Mouse (Mus musculus) MEL-GATA-1-ER (cell line): Measurements from ENCODE around the gene Acadsb.
A peak's percentile ranks its signal among the peaks of the same experiment; 100 is the strongest.
"Not testable (repeated sequence)": the region's sequence is repeated elsewhere in the genome, so short reads cannot be mapped to it uniquely, and the experiment has no call there.

Experiments used
- DNase-seq: peaks from one replicate; pipeline ENCODE4 v3.0.0-alpha.2; 2012; ENCODE audit warnings: low read depth; ENCODE audit errors: extremely low read depth

The Acadsb gene

DNA sequence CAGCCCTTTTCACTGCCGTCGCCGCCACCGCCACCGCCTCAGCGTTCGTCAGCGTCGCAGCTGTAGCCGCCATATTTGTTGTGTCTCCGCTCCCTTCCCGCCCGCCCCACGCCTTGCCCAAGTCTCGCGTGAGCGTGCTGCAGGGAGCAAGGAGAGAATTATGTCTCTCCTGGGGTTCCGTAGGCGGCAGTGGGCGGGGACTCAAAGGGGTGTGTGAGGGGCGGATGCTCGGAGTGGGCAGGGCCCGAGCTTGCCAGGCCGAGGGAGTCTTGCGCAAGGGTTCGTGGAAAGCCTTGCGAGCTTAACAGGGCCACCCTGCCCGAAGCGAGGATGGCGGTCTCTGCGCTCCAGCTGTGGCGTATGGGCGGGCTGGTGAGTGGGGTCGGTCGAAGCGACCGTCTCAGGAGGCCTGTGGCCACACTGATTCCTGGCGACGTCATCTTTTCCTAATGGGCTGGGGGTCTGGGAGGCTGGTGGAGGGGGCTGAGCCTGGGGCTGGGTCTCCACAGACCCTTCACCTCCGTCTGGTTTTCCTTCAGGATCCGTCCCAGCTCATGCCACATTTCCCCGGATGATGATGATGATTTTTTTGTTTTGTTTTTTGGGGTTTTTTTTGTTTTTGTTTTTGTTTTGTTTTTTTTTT lies at the start of gene Acadsb, which contains the start of gene Ikzf5:
TSS of gene Acadsb (plus strand) at position 186 of the 643 bp plus-strand sequence.
TSS of gene Ikzf5 (minus strand) at position 106 of the 643 bp plus-strand sequence.
- DNase-seq: peak; percentile 88

DNA sequence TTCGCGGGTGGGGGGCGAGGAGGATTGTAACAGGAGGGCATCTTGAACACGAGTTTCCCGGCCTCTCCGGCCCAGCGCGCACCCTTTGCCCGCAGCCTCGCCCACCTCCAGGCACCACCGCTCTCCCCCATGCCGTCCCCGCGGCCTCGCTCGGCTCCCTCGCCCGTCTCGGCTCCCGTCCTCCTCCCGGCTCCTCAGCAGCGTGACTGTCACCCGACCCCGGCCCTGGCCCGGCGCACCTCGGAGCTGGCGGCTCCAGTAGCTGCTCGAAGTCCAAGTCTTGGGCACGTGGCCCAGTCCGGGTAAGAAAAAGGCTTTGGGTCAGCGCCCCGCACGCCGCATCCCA lies 48.2 kb upstream of the Acadsb start:
- DNase-seq: no peak

DNA sequence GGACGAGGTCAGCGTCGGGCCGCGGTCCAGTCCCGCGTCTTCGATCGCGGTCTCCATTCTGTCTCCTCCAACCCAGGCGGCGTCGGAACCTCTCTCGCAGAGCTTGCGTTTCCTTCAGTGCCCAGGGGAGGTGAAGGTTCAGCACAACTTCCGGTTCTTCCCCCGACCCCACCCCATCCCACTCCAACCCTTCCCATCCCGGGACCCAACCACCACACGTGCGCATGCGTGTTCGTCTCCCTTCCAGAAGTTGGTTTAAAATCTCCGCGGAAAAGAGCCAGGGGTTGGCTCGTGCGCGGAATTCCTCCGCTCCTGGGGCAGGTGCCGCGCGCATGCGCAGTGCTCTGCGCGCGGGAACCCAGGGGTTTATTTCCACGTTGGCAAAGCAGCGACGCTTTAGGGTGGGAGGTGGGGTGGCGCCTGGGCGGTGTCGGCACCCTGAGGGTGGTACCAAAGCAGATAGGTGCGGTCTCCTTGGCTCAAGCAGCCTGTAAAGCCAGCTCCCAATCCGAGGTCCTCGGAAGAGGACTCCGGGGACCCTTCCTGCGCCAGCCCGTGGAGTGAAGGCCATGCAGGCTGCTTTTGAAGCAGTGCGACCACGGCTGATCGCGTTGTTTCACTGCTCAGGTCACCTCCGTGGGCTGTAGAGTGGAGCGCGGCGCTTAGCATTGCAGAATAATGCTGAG lies 47.6 kb upstream of the Acadsb start, which contains the start of gene 2310057M21Rik:
TSS of gene 2310057M21Rik (minus strand) at position 145 of the 686 bp plus-strand sequence.
- peak; percentile 95 for DNase-seq

DNA sequence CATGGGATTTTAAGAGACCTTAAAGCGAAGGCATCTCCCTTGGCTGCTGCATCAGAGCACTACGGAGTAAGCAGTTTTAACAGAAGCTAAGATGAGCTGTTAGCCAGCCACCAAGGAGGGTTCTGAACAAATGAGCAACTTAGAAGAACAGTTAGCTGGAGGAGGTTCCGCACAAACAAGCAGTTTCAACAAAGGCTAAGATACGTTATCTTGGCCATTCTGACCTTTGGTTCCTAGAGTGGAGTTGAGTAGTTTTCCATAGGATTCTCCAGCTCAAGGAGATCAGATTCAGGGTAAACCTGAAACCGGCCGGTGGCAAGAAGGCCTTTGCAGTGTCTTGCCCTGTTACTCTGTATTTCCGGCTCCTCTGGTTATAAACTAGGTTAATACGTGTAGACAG lies 46.3 kb upstream of the Acadsb start:
- DNase-seq: no peak

DNA sequence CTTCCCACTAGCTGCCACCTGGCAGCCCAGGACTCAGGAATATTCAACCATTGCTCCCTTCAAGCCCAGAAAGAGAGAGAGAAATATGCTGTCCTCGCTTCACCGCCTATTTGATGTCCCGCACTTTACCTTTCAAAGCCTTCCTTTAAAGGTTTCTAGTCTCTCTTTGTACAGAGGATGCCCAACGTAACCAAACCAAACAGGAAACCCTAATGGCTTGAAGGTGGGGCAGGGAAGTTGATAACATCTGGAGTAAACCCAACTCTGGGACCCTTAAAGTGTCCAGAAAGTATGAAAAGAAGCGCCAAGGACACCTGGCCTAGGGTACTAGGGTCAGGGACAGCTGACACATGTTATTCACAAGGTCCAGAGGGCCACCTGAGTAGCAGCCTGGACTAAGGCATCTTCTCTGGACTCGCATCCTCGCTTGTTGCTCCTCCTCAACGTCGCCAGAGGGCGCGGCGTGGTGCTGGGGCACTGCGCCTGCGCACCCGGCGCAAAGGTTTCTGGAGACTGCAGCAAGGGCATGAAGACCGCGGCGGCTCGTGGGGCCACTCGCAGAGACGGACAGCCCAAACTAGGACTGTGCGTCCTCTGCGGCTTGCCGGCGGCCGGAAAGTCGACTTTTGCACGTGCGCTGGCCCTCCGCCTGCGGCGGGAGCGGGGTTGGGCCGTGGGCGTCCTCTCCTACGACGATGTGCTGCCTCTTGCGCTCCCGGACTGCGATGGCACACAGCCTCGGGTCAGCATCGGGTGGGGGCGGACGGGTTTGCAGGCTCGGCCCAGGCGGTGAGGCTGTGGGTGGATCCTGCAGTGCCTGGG lies 39.5 kb upstream of the Acadsb start, which contains the start of gene Pstk:
TSS of gene Pstk (plus strand) at position 494 of the 822 bp plus-strand sequence.
- peak; percentile 77 for DNase-seq

DNA sequence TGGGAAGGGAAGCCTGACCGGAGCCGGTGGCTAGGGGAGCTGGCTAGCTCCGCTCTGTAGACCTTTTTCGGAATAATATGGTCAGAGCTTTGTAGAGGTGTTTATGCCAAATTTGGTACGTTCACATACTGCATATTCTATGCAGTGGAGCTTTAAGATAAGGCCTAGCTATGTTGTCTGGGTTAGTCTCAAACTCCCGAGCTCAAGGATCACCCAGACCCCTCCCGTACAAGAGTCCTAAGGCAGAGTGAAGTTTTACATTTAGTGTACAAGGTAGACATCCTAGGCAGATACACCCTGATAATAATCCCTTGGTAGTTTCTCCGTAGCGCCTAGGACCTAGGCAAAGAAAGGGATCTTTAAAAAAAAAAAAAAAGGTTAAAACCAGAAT lies 38.9 kb upstream of the Acadsb start:
- peak; percentile 39 for DNase-seq

DNA sequence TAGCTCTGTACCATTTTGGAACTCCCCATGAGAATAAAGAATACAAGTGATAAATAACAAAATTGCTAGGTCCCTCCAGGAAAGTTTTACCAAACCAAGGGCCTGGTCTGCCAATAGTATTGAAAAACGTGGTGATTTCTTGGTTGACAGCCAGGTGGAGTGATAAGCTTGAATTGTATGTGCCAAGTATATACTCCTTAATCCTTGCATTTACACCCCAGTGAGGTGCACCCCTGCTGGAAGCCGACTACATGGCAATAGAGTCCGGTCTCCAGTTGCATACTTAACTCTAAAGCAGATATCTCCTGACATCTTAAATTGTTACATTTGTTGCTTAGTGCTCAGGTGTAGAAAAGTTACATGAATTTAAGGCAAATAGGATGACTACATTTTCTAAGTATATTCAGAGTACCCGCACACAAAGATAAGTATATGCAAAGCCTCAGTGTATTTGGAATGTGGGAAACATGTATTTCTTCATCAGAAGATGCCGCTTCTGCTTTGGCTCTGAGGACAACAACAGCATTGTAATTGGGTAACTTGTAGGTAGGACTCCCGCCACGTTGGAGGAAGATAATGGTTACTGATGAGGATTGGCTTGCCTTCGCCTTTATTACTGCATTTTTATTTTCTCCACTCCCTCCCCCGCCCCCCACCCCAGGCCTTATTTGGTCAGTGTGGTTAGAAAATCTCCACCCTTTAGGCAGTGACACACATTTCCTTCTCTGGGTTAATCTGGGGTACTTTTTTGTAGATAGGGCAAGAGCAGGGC lies 38.3 kb upstream of the Acadsb start:
- peak; percentile 79 for DNase-seq

DNA sequence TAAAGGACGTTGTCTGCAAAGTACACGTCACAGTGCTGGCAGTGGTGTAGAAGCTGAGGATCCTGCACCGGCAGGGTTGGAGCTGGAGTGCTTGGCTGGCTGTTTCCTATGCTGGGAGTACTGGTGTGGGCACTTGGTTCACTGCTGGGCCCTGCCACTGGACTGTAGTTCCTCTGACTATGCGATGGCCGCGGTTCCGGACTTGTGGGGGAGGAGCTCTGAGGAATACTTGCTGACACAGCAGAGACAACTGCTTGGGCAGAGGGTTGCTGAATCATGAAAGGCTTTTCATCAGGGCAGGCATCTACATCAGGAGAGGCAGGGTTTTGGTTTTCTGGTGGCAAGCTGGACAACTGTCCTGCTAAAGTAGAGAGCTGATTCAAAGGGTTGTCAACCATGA lies 18.6 kb upstream of the Acadsb start:
- DNase-seq: not testable (repeated sequence)

DNA sequence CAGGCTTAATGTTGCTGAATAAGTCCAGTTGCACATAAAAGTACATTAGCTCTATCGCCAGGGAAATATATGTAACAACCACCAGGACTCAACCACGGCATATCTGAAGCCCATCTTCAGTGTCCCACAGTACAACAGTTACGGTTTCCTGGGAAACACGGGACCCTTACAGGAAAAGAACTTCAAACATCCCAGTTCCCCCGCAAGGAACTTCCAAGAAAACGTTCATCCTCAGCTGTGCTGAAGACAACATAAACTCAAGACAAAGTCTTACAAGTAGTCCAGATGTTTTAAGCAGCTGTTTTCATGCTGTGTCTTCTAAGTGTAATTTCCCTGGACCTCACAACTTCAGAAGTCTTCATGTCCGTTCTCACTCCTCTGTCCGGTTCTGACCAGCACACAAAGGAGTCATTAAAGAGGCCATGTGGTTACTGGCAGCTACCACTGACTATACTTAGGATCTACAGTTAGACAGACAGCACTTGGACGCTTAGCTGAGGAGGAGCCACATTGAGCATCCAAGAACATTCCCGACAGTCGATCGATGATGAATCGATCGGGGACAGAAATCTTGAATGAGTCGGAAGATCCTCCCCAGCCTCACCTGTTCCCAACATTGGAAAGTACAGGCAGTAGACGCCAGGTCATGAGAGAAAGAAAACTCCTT lies 947 bp upstream of the Acadsb start:
- peak; percentile 15 for DNase-seq

DNA sequence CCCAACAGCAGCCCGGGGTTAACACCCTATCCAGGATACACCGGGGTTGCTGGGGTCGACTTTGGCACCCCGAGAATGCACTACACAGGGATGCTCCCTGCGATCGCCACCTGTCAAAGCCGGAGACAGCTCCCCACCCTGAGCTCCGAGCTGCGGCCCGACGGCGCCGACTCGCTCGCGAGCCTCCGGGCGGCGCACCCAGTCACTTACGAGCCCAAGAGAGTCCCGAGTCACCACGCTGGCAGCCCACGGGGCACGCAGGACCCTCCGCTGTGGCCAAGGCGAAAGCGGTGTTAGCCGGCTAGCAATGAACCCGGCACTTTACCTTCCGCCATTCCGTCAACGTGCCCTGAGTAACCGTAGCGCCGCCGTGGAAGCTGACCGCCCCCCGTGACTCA lies 414 bp upstream of the Acadsb start:
- DNase-seq: no peak

DNA sequence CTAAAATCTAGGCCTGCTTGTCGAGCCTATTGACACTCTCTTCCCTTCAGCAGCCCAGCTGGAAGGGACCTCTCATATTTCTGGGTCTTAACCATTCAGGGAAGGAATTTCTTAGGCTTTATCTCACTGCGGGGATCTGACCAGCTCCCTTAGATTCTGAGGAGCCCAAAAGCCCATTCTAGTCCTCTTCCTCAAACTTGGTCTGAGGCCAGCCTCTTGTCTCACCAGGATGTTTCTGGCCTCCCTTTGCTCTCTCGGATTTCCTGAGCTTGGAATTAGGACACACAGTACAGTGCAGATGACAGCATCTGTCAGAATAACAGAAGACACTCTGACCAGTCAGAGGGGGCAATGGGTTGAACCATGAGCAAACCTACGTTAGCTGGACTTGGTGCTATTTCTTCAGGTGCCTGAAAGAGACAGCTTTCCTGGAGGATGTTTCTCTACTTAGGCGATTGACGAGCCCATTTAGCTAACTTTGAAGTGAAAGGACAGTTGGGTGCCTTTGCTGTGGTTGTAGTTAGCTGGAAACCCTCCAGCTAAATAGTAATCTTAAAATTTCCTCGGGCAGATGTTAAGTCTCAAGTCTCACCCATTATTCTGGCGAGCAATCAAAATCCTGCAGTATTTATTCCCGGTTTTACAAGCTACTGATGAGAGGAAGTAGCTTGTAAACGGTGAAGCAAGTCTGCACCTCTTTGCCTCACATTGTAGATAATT lies 980 bp downstream of the Acadsb start:
- DNase-seq: no peak

DNA sequence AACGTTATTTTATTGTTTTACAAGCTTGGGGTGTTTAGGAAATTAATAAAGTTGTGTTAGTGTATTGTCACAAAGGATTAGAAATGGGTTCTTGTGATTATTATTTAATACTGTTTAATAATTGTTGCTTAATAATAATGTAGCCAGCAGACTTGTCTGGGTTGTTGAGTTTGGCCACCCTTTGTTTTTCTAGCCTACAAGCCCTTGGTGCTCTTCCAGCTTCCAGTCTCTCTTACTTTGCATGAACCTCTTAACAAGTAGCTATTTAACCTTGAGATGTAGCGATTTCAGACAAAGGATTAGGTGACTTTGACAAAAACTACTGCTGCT lies 1.5 kb downstream of the Acadsb start:
- DNase-seq: no peak

DNA sequence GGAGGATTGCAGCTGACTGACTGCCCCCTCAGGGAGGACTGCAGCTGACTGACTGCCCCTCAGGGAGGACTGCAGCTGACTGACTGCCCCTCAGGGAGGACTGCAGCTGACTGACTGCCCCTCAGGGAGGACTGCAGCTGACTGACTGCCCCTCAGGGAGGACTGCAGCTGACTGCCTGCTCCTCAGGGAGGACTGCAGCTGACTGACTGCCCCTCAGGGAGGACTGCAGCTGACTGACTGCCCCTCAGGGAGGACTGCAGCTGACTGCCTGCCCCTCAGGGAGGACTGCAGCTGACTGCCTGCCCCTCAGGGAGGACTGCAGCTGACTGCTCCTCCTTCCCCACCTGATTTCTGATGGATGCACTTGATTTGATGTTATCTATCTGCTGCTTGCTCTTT lies 6.3 kb downstream of the Acadsb start:
- not testable (repeated sequence) for DNase-seq

DNA sequence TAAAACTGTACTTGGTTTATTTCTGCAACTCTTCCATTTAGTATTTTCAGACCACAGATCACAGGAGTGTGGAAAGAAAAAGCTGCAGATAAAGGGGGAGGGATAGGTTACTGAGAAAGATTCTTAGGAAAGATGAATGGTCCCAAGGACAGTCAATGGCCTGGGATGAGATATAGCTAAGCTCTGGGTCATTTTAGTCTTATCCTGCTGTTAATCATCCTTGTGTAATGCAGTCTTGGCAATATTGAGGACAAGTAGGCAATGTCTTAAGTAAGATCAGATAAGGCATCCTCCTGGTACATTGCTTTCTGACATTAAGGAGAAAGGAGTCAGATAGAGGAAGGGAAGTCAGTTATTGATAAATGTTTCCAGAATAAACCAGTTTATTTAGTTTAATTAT lies 7.2 kb downstream of the Acadsb start:
- no peak for DNase-seq

DNA sequence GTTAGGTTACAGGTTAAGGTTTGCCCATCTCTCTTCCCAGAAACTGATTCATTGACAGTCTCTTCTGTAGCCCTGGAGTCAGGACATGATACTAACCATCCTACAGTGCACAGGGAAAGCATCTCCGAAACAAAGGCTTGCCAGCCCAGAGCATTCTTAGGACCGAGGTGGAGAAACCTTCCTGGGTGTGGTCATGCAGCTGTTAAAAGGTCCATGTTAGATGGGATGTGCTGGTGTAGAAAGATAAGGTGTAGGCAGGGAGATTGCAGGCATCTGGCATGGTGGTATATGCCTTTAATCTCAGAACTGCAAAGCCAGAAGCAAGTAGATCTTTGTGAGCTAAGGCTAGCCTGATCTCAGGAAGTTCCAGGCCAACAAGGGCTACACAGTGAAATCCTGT lies 14.5 kb downstream of the Acadsb start:
- DNase-seq: peak; percentile 61

DNA sequence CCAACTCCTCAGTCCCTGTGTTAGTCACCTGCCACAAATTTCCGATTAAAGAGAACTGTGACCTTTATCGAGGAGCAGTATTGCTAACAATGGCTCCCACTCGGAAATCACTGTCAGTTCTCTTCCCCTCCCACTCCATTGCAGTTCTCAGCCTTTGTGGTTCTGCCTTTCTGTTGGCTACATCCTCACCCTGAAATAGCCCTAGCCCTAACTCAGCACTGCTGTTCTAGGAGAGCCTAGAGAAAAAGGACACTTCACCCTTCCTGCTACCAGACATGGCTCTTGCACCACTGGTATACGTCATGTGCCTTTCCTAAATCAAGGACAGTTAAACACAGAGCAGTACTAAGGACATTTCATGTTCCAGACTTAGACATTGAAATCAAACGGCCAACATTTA lies 16.9 kb downstream of the Acadsb start:
- no peak for DNase-seq

DNA sequence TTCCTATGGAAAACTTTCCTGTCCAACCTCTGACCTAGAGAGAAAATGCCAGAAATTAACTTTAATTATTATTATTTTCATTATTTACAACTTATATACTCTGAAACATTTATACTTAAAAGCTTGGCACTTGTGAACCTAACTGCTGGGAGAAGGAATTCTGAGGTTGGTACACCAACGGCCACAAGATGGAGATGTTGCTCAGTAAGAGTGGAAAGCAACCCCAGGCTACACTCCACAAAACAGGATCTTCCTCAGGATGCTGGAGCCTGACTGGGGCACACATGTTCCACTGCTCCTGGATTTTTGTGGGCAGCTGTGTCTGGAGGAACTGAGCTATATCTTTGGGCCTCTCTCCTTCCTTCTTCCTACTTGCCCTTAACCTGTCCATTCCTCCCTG lies 21.8 kb downstream of the Acadsb start:
- peak; percentile 15 for DNase-seq

DNA sequence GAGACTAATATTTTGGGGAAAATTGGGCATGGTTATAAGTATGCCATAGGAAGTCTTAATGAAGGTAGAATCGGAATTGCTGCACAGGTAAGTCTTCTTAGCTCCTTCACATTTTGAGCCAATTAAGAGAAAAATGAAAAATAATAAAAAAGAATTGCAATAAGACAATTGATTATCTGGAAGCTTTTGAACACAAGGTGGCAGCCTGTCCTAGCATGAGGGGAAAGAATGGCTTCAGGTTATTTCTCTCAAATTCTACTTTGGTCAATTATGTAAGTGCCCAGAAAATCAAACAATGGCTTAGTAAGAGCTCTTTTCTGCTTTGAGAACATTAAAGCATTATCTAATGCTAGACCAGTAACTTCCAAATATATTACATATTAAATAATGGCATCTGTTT lies 23.9 kb downstream of the Acadsb start:
- no peak for DNase-seq

DNA sequence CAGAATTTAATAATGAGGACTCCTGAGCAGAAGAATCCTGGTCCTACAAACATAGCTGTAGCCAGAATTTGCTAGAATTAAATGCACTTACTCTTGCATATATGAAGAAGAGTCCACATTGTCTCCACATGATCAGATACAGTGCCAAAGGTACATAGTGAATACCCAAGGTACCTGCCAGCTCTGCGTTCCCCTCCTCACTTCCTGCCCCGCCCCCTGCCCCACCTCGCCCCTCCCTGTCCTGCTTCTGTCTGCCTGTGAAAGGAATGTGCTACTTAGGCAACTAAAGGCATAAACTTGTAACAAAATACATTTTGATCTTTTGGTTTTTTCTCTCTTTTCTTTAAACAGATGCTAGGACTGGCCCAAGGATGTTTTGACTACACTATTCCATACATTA lies 26.6 kb downstream of the Acadsb start:
- DNase-seq: no peak

DNA sequence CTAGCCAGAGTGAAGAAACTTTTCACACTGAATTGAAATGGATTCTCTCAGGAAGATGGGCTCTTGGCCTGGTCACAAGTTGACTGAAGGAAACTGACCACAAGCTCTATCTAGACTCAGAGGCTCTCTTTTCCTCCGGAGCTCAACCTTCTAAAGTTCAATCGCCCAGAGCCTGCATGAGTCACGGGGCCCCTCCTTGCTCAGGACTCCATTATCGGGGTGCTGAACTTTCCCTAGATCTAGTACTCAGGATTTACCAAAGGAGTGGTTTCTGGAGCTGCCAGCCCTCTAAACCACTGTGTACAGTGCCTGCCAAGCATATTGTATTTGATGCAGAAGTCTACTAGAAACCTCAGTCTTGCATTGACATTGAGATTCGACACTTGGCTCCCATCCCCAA lies 46.3 kb downstream of the Acadsb start:
- no peak for DNase-seq
